Mouse (Mus musculus) liver, postnatal 0 days (tissue): Measurements from ENCODE around the gene Tcta. TPM values are rescaled to one million over a fixed set of nuclear protein-coding genes. Genes with fewer than 3 reads are reported as not detected.

Source experiments
- ATAC-seq: fragments of 200-750 bp; cut with Nextera tagmentation; 2 replicates; pipeline ENCODE4 v1.8.0; 2017; ENCODE audit warnings: mild to moderate bottlenecking, moderate library complexity
- DNase-seq: peaks from one replicate; pipeline ENCODE4 v3.0.0-alpha.2; 2016
- H3K27ac ChIP-seq: fragments of 300-500 bp; sonication (generic); 2 replicates; pipeline ENCODE4 v1.5.1; 2014; ENCODE audit warnings: antibody characterized with exemption, moderate library complexity, mild to moderate bottlenecking, low read depth
- H3K27me3 ChIP-seq: fragments of 300-500 bp; sonication (generic); 2 replicates; pipeline ENCODE4 v1.6.1; 2014; ENCODE audit warnings: low read length, control low read depth, mixed read lengths; ENCODE audit not compliant: insufficient read depth
- H3K36me3 ChIP-seq: fragments of 300-500 bp; sonication (generic); replicated peaks from 2 replicates; pipeline ENCODE4 v1.6.1; 2014; ENCODE audit warnings: mild to moderate bottlenecking, control low read depth, low read length, moderate library complexity, mixed read lengths; ENCODE audit not compliant: insufficient read depth
- H3K4me1 ChIP-seq: fragments of 300-500 bp; sonication (generic); 2 replicates; pipeline ENCODE4 v1.6.1; 2014; ENCODE audit warnings: antibody characterized with exemption, mild to moderate bottlenecking, control low read depth; ENCODE audit not compliant: insufficient read depth
- H3K4me2 ChIP-seq: fragments of 300-500 bp; sonication (generic); 2 replicates; pipeline ENCODE4 v1.6.1; 2014; ENCODE audit warnings: low read depth, mild to moderate bottlenecking, low read length, moderate library complexity, mixed read lengths
- H3K4me3 ChIP-seq: fragments of 300-500 bp; sonication (generic); 2 replicates; pipeline ENCODE4 v1.5.1; 2014; ENCODE audit warnings: low read depth, low read length
- H3K9ac ChIP-seq: fragments of 300-500 bp; sonication (generic); replicated peaks from 2 replicates; pipeline ENCODE4 v1.6.1; 2014; ENCODE audit warnings: mild to moderate bottlenecking, moderate library complexity
- H3K9me3 ChIP-seq: fragments of 300-500 bp; sonication (generic); 2 replicates; pipeline ENCODE4 v1.6.1; 2016; ENCODE audit warnings: mild to moderate bottlenecking, control low read depth, low read length, mixed read lengths
- CTCF ChIP-seq: sonication (generic); IDR thresholded peaks from 2 replicates; pipeline ENCODE4 v1.5.1; 2016; ENCODE audit warnings: antibody characterized with exemption, low read depth
- EP300 ChIP-seq: IDR thresholded peaks from 2 replicates; pipeline ENCODE4 v1.6.1; 2016; ENCODE audit warnings: antibody characterized with exemption, low read depth, mild to moderate bottlenecking
- WGBS: fragments of 180-500 bp; shearing (Covaris S2); extraction: QIAGEN DNeasy Blood & Tissue Kit; methylation state at CpG from one replicate; pipeline ENCODE4 v1.1.7; 2014; ENCODE audit not compliant: insufficient replicate concordance; 5-methylcytosine and 5-hydroxymethylcytosine counted together
- polyA plus RNA-seq: library from polyadenylated mRNA; unstranded; fragments of >200 nt; fragmentation: Nextera tagmentation; extraction: Ambion mirVana; gene quantifications from 2 replicates; pipeline ENCODE4 v1.2.1, GENCODE M21; 2015

The Tcta gene
- polyA plus RNA-seq, 1 experiment from 2014 or later: 16.3 TPM

- Histone ChIP-seq H3K36me3 (peaks cover 30% of the 10 kb centered on the region), H3K27ac (peak overlapping the region; percentile 100), H3K9ac (peak overlapping the region; percentile 99), H3K27me3 (no peaks in the 10 kb centered on the region), H3K4me1 (peaks cover 55% of the 10 kb centered on the region), H3K9me3 (no peaks in the 10 kb centered on the region), H3K4me2 (peak overlapping the region; percentile 87), H3K4me3 (peak overlapping the region; percentile 93)
- peak; percentile 57 for DNase-seq
- TF ChIP-seq EP300 (no peak), CTCF (no peak)
- ATAC-seq: no peak
- WGBS: 2% methylated on average over 20 of the region's 20 CpGs
These were observed 33.9 kb upstream of the Tcta start for GRCm38 (mm10) chr9:108339886-108340257.

- DNase-seq: peak; percentile 95
- Histone ChIP-seq H3K36me3 (peaks cover 38% of the 10 kb centered on the region), H3K4me1 (peaks cover 49% of the 10 kb centered on the region), H3K4me2 (peak within 1 kb of the TSS; percentile 87), H3K27ac (peak within 1 kb of the TSS; percentile 100), H3K27me3 (no peaks in the 10 kb centered on the region), H3K4me3 (peak within 1 kb of the TSS; percentile 93), H3K9me3 (no peaks in the 10 kb centered on the region), H3K9ac (peak within 1 kb of the TSS; percentile 99)
- peak; percentile 88 for TF ChIP-seq EP300
- TF ChIP-seq CTCF: no peak
- peak; percentile 83 for ATAC-seq
- under 1% methylated on average over 49 of the region's 49 CpGs for WGBS
These were observed 33.2 kb upstream of the Tcta start, which contains the start of gene Gpx1 for GRCm38 (mm10) chr9:108338886-108339781. Gene Gpx1 (plus strand): TSS chr9:108338903.

- Histone ChIP-seq H3K4me3 (peak overlapping the region; percentile 93), H3K4me1 (peaks cover 45% of the 10 kb centered on the region), H3K27ac (peak overlapping the region; percentile 100), H3K9ac (peak overlapping the region; percentile 99), H3K27me3 (no peaks in the 10 kb centered on the region), H3K4me2 (peak overlapping the region; percentile 87), H3K9me3 (no peaks in the 10 kb centered on the region), H3K36me3 (peaks cover 42% of the 10 kb centered on the region)
- TF ChIP-seq EP300: no peak
- no peak for TF ChIP-seq CTCF
- no peak for ATAC-seq
- WGBS: 19% methylated on average over 6 of the region's 6 CpGs
- DNase-seq: peak; percentile 25
These were observed 32.6 kb upstream of the Tcta start for GRCm38 (mm10) chr9:108338551-108338885.

- Histone ChIP-seq H3K36me3 (peaks cover 46% of the 10 kb centered on the region), H3K27me3 (no peaks in the 10 kb centered on the region), H3K4me1 (peaks cover 39% of the 10 kb centered on the region), H3K4me2 (peak overlapping the region; percentile 87), H3K9ac (peak overlapping the region; percentile 99), H3K9me3 (no peaks in the 10 kb centered on the region), H3K27ac (peak overlapping the region; percentile 100), H3K4me3 (peak overlapping the region; percentile 93)
- ATAC-seq (no peak), DNase-seq (no peak)
- WGBS: 53% methylated on average over 10 of the region's 10 CpGs
- TF ChIP-seq CTCF (no peak), EP300 (no peak)
These were observed 32.0 kb upstream of the Tcta start for GRCm38 (mm10) chr9:108337848-108338550.

- Histone ChIP-seq H3K4me2 (no peak overlapping the region), H3K9ac (no peak overlapping the region), H3K4me3 (no peak overlapping the region), H3K9me3 (no peaks in the 10 kb centered on the region), H3K27ac (no peak overlapping the region), H3K36me3 (peaks cover 52% of the 10 kb centered on the region), H3K27me3 (no peaks in the 10 kb centered on the region), H3K4me1 (peaks cover 7% of the 10 kb centered on the region)
- 93% methylated on average over 2 of the region's 2 CpGs for WGBS
- ATAC-seq: no peak
- no peak for DNase-seq
- TF ChIP-seq CTCF (no peak), EP300 (no peak)
These were observed 19.9 kb upstream of the Tcta start for GRCm38 (mm10) chr9:108325811-108326210.

GRCm38 (mm10) chr9:108324784-108325183 is 18.8 kb upstream of the Tcta start:
- ATAC-seq: no peak
- no peaks in the 10 kb centered on the region for H3K9me3 ChIP-seq
- peaks cover 46% of the 10 kb centered on the region for H3K36me3 ChIP-seq
- H3K9ac ChIP-seq: no peak overlapping the region
- no peak for DNase-seq
- H3K4me2 ChIP-seq: no peak overlapping the region
- H3K27ac ChIP-seq: no peak overlapping the region
- no peak for TF ChIP-seq CTCF
- no peak for TF ChIP-seq EP300
- no peaks in the 10 kb centered on the region for H3K27me3 ChIP-seq
- H3K4me3 ChIP-seq: no peak overlapping the region
- peaks cover 10% of the 10 kb centered on the region for H3K4me1 ChIP-seq
- 95% methylated on average over 1 of the region's 1 CpGs for WGBS
